In the genomic region with DNA sequence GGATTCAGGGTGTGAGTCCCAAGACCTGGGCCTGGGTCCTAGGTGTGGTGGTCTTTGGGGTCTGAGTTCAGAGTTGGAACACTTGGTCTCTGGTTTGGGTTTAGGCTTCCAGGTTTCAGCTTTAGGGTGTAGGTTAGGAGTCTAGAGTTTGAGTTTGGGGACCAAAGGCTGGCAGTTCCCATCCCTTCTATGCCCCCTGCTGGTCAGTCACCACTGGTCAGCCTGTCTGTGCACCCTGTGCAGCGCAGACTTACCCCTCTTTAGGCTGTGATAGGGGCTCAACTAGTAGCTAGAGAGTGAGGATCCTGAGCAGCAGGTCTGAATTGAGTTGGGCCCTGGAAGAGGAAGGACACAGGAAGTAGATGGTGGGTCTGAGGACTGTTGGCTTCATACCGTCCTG, we compare ENCODE assay signal across 10 mouse cellular contexts. TPM values are rescaled to one million over a fixed set of nuclear protein-coding genes. Genes with fewer than 3 reads are reported as not detected.
DNase-seq lines count a peak whose midpoint lies in the region; ATAC-seq and TF ChIP-seq lines count a peak whose summit lies in the region.
"Had no signal": no experiment of that assay in that cellular context is flagged by ENCODE, and none has a peak within 500 bp of the region (broad histone marks: within the 10 kb centered on the region; RNA-seq: fewer than 3 reads in every experiment).

No protein-coding gene starts in this region.

- no peaks in the 10 kb centered on the region for H3K36me3 ChIP-seq in midbrain, embryonic 11.5 days (ENCODE audit: control insufficient read depth, insufficient read depth, low read length)
- no peaks in the 10 kb centered on the region for H3K36me3 ChIP-seq in midbrain, embryonic 15.5 days (replicated peaks)
- no peaks in the 10 kb centered on the region for H3K36me3 ChIP-seq in embryonic facial prominence, embryonic 15.5 days
- H3K36me3 ChIP-seq in kidney, embryonic 15.5 days: no peaks in the 10 kb centered on the region
- no peaks in the 10 kb centered on the region for H3K36me3 ChIP-seq in liver, postnatal 0 days (replicated peaks; ENCODE audit: insufficient read depth, low read length)
- H3K36me3 ChIP-seq in forebrain, embryonic 11.5 days (ENCODE audit: control insufficient read depth, insufficient read depth, low read length): no peaks in the 10 kb centered on the region

- WGBS in midbrain, embryonic 11.5 days: 63% methylated on average over 2 of the region's 2 CpGs
- 65% methylated on average over 2 of the region's 2 CpGs for WGBS in midbrain, embryonic 15.5 days
- 65% methylated on average over 2 of the region's 2 CpGs for WGBS in embryonic facial prominence, embryonic 15.5 days
- 51% methylated on average over 2 of the region's 2 CpGs for WGBS in kidney, embryonic 15.5 days
- 45% methylated on average over 2 of the region's 2 CpGs for WGBS in liver, postnatal 0 days (ENCODE audit: insufficient replicate concordance)
- 66% methylated on average over 2 of the region's 2 CpGs for WGBS in forebrain, embryonic 11.5 days

- no peak overlapping the region for H3K4me2 ChIP-seq in midbrain, embryonic 11.5 days
- no peak overlapping the region for H3K4me2 ChIP-seq in midbrain, embryonic 15.5 days
- no peak overlapping the region for H3K4me2 ChIP-seq in embryonic facial prominence, embryonic 15.5 days (replicated peaks)
- H3K4me2 ChIP-seq in kidney, embryonic 15.5 days: no peak overlapping the region
- H3K4me2 ChIP-seq in liver, postnatal 0 days (ENCODE audit: low read depth, low read length): no peak overlapping the region
- H3K4me2 ChIP-seq in forebrain, embryonic 11.5 days (ENCODE audit: low read depth, low read length, severe bottlenecking): no peak overlapping the region

- no peak overlapping the region for H3K4me3 ChIP-seq in midbrain, embryonic 11.5 days (ENCODE audit: low read depth, low read length)
- no peak overlapping the region for H3K4me3 ChIP-seq in midbrain, embryonic 15.5 days
- no peak overlapping the region for H3K4me3 ChIP-seq in embryonic facial prominence, embryonic 15.5 days (replicated peaks)
- no peak overlapping the region for H3K4me3 ChIP-seq in kidney, embryonic 15.5 days (replicated peaks)
- H3K4me3 ChIP-seq in liver, postnatal 0 days (ENCODE audit: low read depth, low read length): no peak overlapping the region
- no peak overlapping the region for H3K4me3 ChIP-seq in forebrain, embryonic 11.5 days (ENCODE audit: low read depth, low read length)

- H3K27me3 ChIP-seq in midbrain, embryonic 11.5 days (ENCODE audit: control insufficient read depth, insufficient read depth, low read length): no peaks in the 10 kb centered on the region
- H3K27me3 ChIP-seq in midbrain, embryonic 15.5 days (replicated peaks): no peaks in the 10 kb centered on the region
- H3K27me3 ChIP-seq in embryonic facial prominence, embryonic 15.5 days: no peaks in the 10 kb centered on the region
- H3K27me3 ChIP-seq in kidney, embryonic 15.5 days: no peaks in the 10 kb centered on the region; the same call in 1 of the 2 replicates
- no peaks in the 10 kb centered on the region for H3K27me3 ChIP-seq in liver, postnatal 0 days (ENCODE audit: insufficient read depth, low read length)
- no peaks in the 10 kb centered on the region for H3K27me3 ChIP-seq in forebrain, embryonic 11.5 days (ENCODE audit: control insufficient read depth, insufficient read depth, low read length)

- peak; percentile 78 for TF ChIP-seq CTCF in liver, postnatal 0 days (IDR thresholded peaks at IDR 0.05; ENCODE audit: low read depth)

- TF ChIP-seq EP300 in liver, postnatal 0 days (IDR thresholded peaks at IDR 0.05; ENCODE audit: low read depth): no peak

- DNase-seq in midbrain, embryonic 11.5 days (ENCODE audit: low spot score, missing footprints): peak; percentile 88
- peak; percentile 49 to 63 for DNase-seq in adrenal gland, adult 18-20 months (ENCODE audit: low spot score in 2 of 2)
- DNase-seq in liver, postnatal 0 days: peak; percentile 68
- DNase-seq in spleen, postnatal 10 days (ENCODE audit: low spot score in 2 of 2): peak; percentile 17 to 70
- no peak for DNase-seq in forebrain, embryonic 11.5 days (ENCODE audit: low spot score)

- H3K27ac ChIP-seq in midbrain, embryonic 11.5 days (ENCODE audit: low read depth, low read length): no peak overlapping the region
- H3K27ac ChIP-seq in midbrain, embryonic 15.5 days: no peak overlapping the region
- peak overlapping the region; percentile 63 for H3K27ac ChIP-seq in embryonic facial prominence, embryonic 15.5 days (replicated peaks)
- H3K27ac ChIP-seq in kidney, embryonic 15.5 days: no peak overlapping the region
- H3K27ac ChIP-seq in liver, postnatal 0 days (ENCODE audit: low read depth): no peak overlapping the region
- H3K27ac ChIP-seq in forebrain, embryonic 11.5 days (ENCODE audit: low read depth, low read length): no peak overlapping the region

- no peak overlapping the region for H3K9ac ChIP-seq in midbrain, embryonic 11.5 days (ENCODE audit: low read length)
- no peak overlapping the region for H3K9ac ChIP-seq in midbrain, embryonic 15.5 days
- no peak overlapping the region for H3K9ac ChIP-seq in embryonic facial prominence, embryonic 15.5 days
- no peak overlapping the region for H3K9ac ChIP-seq in kidney, embryonic 15.5 days
- H3K9ac ChIP-seq in liver, postnatal 0 days (replicated peaks): no peak overlapping the region
- no peak overlapping the region for H3K9ac ChIP-seq in forebrain, embryonic 11.5 days (ENCODE audit: low read length)

- H3K4me1 ChIP-seq in midbrain, embryonic 11.5 days (ENCODE audit: control insufficient read depth, insufficient read depth, low read length): no peaks in the 10 kb centered on the region
- H3K4me1 ChIP-seq in midbrain, embryonic 15.5 days: no peaks in the 10 kb centered on the region
- peaks cover 48% of the 10 kb centered on the region for H3K4me1 ChIP-seq in embryonic facial prominence, embryonic 15.5 days
- H3K4me1 ChIP-seq in kidney, embryonic 15.5 days: peaks cover 13% of the 10 kb centered on the region
- H3K4me1 ChIP-seq in liver, postnatal 0 days (ENCODE audit: insufficient read depth): no peaks in the 10 kb centered on the region
- H3K4me1 ChIP-seq in forebrain, embryonic 11.5 days (replicated peaks; ENCODE audit: control insufficient read depth, insufficient read depth, low read length): no peaks in the 10 kb centered on the region

- ATAC-seq in midbrain, embryonic 11.5 days (ENCODE audit: low FRiP score): no peak
- no peak for ATAC-seq in midbrain, embryonic 15.5 days (replicated peaks)
- ATAC-seq in embryonic facial prominence, embryonic 15.5 days (ENCODE audit: insufficient number of reproducible peaks, low FRiP score, low TSS enrichment, low read depth): no peak
- ATAC-seq in kidney, embryonic 15.5 days (replicated peaks; ENCODE audit: low FRiP score): peak; percentile 57
- peak; percentile 36; the same call in 1 of the 2 replicates for ATAC-seq in liver, postnatal 0 days
- no peak for ATAC-seq in forebrain, embryonic 11.5 days (replicated peaks; ENCODE audit: low FRiP score)

- no peaks in the 10 kb centered on the region for H3K9me3 ChIP-seq in midbrain, embryonic 11.5 days (ENCODE audit: control insufficient read depth, low read length)
- H3K9me3 ChIP-seq in midbrain, embryonic 15.5 days: no peaks in the 10 kb centered on the region
- H3K9me3 ChIP-seq in embryonic facial prominence, embryonic 15.5 days (replicated peaks): no peaks in the 10 kb centered on the region
- H3K9me3 ChIP-seq in kidney, embryonic 15.5 days (replicated peaks): no peaks in the 10 kb centered on the region
- no peaks in the 10 kb centered on the region for H3K9me3 ChIP-seq in liver, postnatal 0 days (ENCODE audit: low read length)
- no peaks in the 10 kb centered on the region for H3K9me3 ChIP-seq in forebrain, embryonic 11.5 days (ENCODE audit: control insufficient read depth, low read length)

RNA-seq across cellular contexts. Expression of gene Pth1r, which starts 12.3 kb away (rescaled TPM):
- polyA plus RNA-seq in midbrain, embryonic 11.5 days (2014; fragmentation: Nextera tagmentation; extraction: Ambion mirVana): 17.0 and 20.3 TPM in 2 replicates
- 8.7 and 9.2 TPM in 2 replicates for polyA plus RNA-seq in midbrain, embryonic 15.5 days (2015; fragmentation: Nextera tagmentation; extraction: Ambion mirVana)
- 10 to 100 TPM; 11.3 to 34.2 TPM for total RNA-seq in adrenal gland, adult 18-20 months (2021)
- polyA plus RNA-seq in embryonic facial prominence, embryonic 15.5 days (2015; fragmentation: Nextera tagmentation; extraction: Ambion mirVana): 133 and 145 TPM in 2 replicates
- 67.1 and 70.1 TPM in 2 replicates for polyA plus RNA-seq in kidney, embryonic 15.5 days (2015; fragmentation: Nextera tagmentation; extraction: Ambion mirVana)
- polyA plus RNA-seq in liver, postnatal 0 days (2015; fragmentation: Nextera tagmentation; extraction: Ambion mirVana): 5.2 and 5.3 TPM in 2 replicates
- 19.5 and 21.3 TPM in 2 replicates for polyA plus RNA-seq in forebrain, embryonic 11.5 days (2014; fragmentation: Nextera tagmentation; extraction: Ambion mirVana)

RNA-seq across cellular contexts. Expression of gene Myl3, which starts 17.6 kb away (rescaled TPM):
- polyA plus RNA-seq in midbrain, embryonic 11.5 days (2014; fragmentation: Nextera tagmentation; extraction: Ambion mirVana): 0.48 and 0.63 TPM in 2 replicates
- polyA plus RNA-seq in midbrain, embryonic 15.5 days (2015; fragmentation: Nextera tagmentation; extraction: Ambion mirVana): 0.56 and 2.0 TPM in 2 replicates
- total RNA-seq in adrenal gland, adult 18-20 months (2021): 1 to 10 TPM in 1 of 2 experiments, under 1 TPM in 1; 0.93 to 4.1 TPM
- polyA plus RNA-seq in embryonic facial prominence, embryonic 15.5 days (2015; fragmentation: Nextera tagmentation; extraction: Ambion mirVana): 7.5 and 8.5 TPM in 2 replicates
- 1.8 and 3.9 TPM in 2 replicates for polyA plus RNA-seq in kidney, embryonic 15.5 days (2015; fragmentation: Nextera tagmentation; extraction: Ambion mirVana)
- polyA plus RNA-seq in liver, postnatal 0 days (2015; fragmentation: Nextera tagmentation; extraction: Ambion mirVana): 0.52 and 2.0 TPM in 2 replicates
- polyA plus RNA-seq in forebrain, embryonic 11.5 days (2014; fragmentation: Nextera tagmentation; extraction: Ambion mirVana): 0.92 TPM in 1 of 2 replicates, not detected in the other

RNA-seq across cellular contexts. Expression of gene Prss42, which starts 38.7 kb away (rescaled TPM):
- polyA plus RNA-seq in midbrain, embryonic 11.5 days (2014; fragmentation: Nextera tagmentation; extraction: Ambion mirVana): not detected in 2 replicates
- polyA plus RNA-seq in midbrain, embryonic 15.5 days (2015; fragmentation: Nextera tagmentation; extraction: Ambion mirVana): not detected in 2 replicates
- not detected for total RNA-seq in adrenal gland, adult 18-20 months (2021)
- not detected in 2 replicates for polyA plus RNA-seq in embryonic facial prominence, embryonic 15.5 days (2015; fragmentation: Nextera tagmentation; extraction: Ambion mirVana)
- not detected in 2 replicates for polyA plus RNA-seq in kidney, embryonic 15.5 days (2015; fragmentation: Nextera tagmentation; extraction: Ambion mirVana)
- polyA plus RNA-seq in liver, postnatal 0 days (2015; fragmentation: Nextera tagmentation; extraction: Ambion mirVana): not detected in 2 replicates
- not detected in 2 replicates for polyA plus RNA-seq in forebrain, embryonic 11.5 days (2014; fragmentation: Nextera tagmentation; extraction: Ambion mirVana)
- total RNA-seq: left cerebral cortex, postnatal 10 days had no signal
- polyA plus RNA-seq: stomach, embryonic 16.5 days had no signal

RNA-seq across cellular contexts. Expression of gene Prss44, which starts 54.5 kb away (rescaled TPM):
- polyA plus RNA-seq in midbrain, embryonic 11.5 days (2014; fragmentation: Nextera tagmentation; extraction: Ambion mirVana): not detected in 2 replicates
- polyA plus RNA-seq in midbrain, embryonic 15.5 days (2015; fragmentation: Nextera tagmentation; extraction: Ambion mirVana): not detected in 2 replicates
- not detected for total RNA-seq in adrenal gland, adult 18-20 months (2021)
- not detected in 2 replicates for polyA plus RNA-seq in embryonic facial prominence, embryonic 15.5 days (2015; fragmentation: Nextera tagmentation; extraction: Ambion mirVana)
- polyA plus RNA-seq in kidney, embryonic 15.5 days (2015; fragmentation: Nextera tagmentation; extraction: Ambion mirVana): not detected in 2 replicates
- not detected in 2 replicates for polyA plus RNA-seq in liver, postnatal 0 days (2015; fragmentation: Nextera tagmentation; extraction: Ambion mirVana)
- polyA plus RNA-seq in forebrain, embryonic 11.5 days (2014; fragmentation: Nextera tagmentation; extraction: Ambion mirVana): not detected in 2 replicates
- total RNA-seq: left cerebral cortex, postnatal 10 days had no signal
- polyA plus RNA-seq: stomach, embryonic 16.5 days had no signal

Comparison
In these comparisons a context has a peak if more than half of its experiments do, and no peak if none do; other contexts are left out.
1. ATAC-seq: peak in kidney, embryonic 15.5 days (single experiment) and liver, postnatal 0 days (single experiment); none in midbrain, embryonic 11.5 days (single experiment), midbrain, embryonic 15.5 days (single experiment), embryonic facial prominence, embryonic 15.5 days (single experiment) and forebrain, embryonic 11.5 days (single experiment).